Mouse (Mus musculus): ENCODE data around the gene Gm20696. TPM values are rescaled to one million over a fixed set of nuclear protein-coding genes. Genes with fewer than 3 reads are reported as not detected.

Gene Gm20696
- polyA plus RNA-seq, 2 experiments: 2.0 to 5.9 TPM

DNA sequence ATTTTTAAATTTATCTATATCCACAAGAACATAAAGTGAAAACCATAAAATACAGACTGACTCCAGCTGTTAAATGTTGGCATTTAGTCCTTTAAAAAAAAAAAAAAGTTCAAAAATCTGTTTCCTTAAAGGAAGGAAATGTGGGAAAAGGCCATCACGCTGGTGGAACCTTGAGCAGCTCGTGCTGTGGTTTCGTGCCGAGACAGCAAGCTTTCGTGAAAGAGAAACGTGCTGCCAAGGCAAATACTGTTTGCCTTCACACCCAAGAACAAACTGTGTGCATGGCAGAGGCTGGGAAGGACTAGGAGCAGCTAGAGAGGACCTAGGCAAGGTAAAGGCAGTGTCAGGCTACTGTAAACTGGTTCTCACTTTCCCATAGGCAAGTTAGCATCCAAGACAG, 329.0 kb downstream of the Gm20696 start:
- no peak for TF ChIP-seq POLR2A (IDR thresholded peaks at IDR 0.05; ENCODE audit: borderline replicate concordance, extremely low read depth, insufficient read depth, insufficient read length)
- Histone ChIP-seq H3K27ac (replicated peaks; ENCODE audit: low read depth, low read length) (no peak overlapping the region), H3K27me3 (ENCODE audit: control insufficient read depth, insufficient read depth, low read length) (no peaks in the 10 kb centered on the region), H3K36me3 (ENCODE audit: control insufficient read depth, insufficient read depth, low read length) (no peaks in the 10 kb centered on the region), H3K9me3 (ENCODE audit: control insufficient read depth, low read length) (no peaks in the 10 kb centered on the region), H3K4me2 (replicated peaks; ENCODE audit: low read depth, low read length, severe bottlenecking) (no peak overlapping the region), H3K4me3 (replicated peaks; ENCODE audit: low read length) (no peak overlapping the region), H3K4me1 (ENCODE audit: control insufficient read depth, insufficient read depth, low read length) (peaks cover 17% of the 10 kb centered on the region), H3K9ac (ENCODE audit: low read depth, low read length, severe bottlenecking) (no peak overlapping the region)
- WGBS: 29% methylated on average over 6 of the region's 6 CpGs
- DNase-seq (ENCODE audit: low spot score): peak; percentile 9
- ATAC-seq (ENCODE audit: low FRiP score, low read depth): no peak

DNA sequence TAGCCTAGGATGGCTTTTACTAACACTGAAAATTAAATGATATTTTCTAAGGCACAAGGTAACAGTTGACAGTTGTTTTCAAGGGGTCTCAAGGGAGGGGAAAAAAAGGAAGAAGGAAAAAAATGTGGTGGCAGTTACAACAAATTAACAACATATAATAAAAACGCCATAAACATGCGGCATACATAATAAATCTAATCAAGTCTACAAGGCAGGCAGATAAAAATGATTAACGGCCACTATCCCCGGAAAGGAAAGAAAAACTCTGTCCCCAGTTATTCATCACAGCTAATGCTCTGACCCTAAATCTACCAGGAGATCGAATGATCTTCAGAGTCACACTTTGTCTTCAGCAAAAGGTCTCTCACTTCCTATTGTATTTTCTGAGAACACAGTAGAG, 330.4 kb downstream of the Gm20696 start:
- no peak overlapping the region for H3K27ac ChIP-seq (replicated peaks; ENCODE audit: low read depth, low read length)
- no peaks in the 10 kb centered on the region for H3K36me3 ChIP-seq (ENCODE audit: control insufficient read depth, insufficient read depth, low read length)
- H3K4me3 ChIP-seq (replicated peaks; ENCODE audit: low read length): no peak overlapping the region
- ATAC-seq (ENCODE audit: low FRiP score, low read depth): no peak
- H3K4me2 ChIP-seq (replicated peaks; ENCODE audit: low read depth, low read length, severe bottlenecking): no peak overlapping the region
- H3K4me1 ChIP-seq (ENCODE audit: control insufficient read depth, insufficient read depth, low read length): peaks cover 17% of the 10 kb centered on the region
- 22% methylated on average over 5 of the region's 5 CpGs for WGBS
- DNase-seq (ENCODE audit: low spot score): no peak
- H3K9ac ChIP-seq (ENCODE audit: low read depth, low read length, severe bottlenecking): no peak overlapping the region
- no peaks in the 10 kb centered on the region for H3K9me3 ChIP-seq (ENCODE audit: control insufficient read depth, low read length)
- no peak for TF ChIP-seq POLR2A (IDR thresholded peaks at IDR 0.05; ENCODE audit: borderline replicate concordance, extremely low read depth, insufficient read depth, insufficient read length)
- no peaks in the 10 kb centered on the region for H3K27me3 ChIP-seq (ENCODE audit: control insufficient read depth, insufficient read depth, low read length)

DNA sequence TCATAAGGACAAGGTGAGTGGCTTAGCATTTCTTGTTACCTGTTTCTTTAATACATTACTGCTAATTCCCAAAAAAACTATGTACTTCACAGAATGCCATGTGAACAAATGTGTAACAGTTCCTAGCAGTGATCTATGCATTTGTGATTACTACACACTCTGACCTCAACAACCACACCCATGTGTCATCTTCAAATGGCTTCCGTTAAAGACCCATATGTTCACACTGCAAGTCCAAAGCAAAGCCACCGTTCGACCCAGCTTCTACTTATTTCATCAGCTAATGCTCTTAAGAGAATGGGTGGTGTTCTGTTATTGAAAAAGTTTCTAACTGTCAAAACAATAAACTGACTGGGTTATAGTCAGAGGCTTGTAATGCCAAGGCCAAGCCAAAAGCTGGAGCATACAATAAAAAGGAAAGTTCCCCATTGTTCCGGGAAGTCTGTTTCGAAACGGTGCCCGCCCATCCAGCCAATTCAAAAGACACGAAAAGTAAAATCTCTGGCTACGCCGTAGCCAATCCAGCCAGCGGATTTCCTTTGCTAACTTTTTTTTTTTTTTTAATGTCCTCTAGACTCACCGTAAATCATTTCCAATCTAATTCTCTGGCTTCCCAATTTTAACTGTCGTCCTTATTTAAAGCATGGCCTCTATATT, 331.3 kb downstream of the Gm20696 start:
- no peaks in the 10 kb centered on the region for H3K36me3 ChIP-seq (ENCODE audit: control insufficient read depth, insufficient read depth, low read length)
- no peak overlapping the region for H3K4me3 ChIP-seq (replicated peaks; ENCODE audit: low read length)
- DNase-seq (ENCODE audit: low spot score): no peak
- ATAC-seq (ENCODE audit: low FRiP score, low read depth): no peak
- no peak for TF ChIP-seq POLR2A (IDR thresholded peaks at IDR 0.05; ENCODE audit: borderline replicate concordance, extremely low read depth, insufficient read depth, insufficient read length)
- no peak overlapping the region for H3K9ac ChIP-seq (ENCODE audit: low read depth, low read length, severe bottlenecking)
- 61% methylated on average over 13 of the region's 13 CpGs for WGBS
- H3K4me2 ChIP-seq (replicated peaks; ENCODE audit: low read depth, low read length, severe bottlenecking): 0 out of 2 replicates have a peak overlapping the region, but pooled peaks have one; percentile 16
- no peak overlapping the region for H3K27ac ChIP-seq (replicated peaks; ENCODE audit: low read depth, low read length)
- H3K4me1 ChIP-seq (ENCODE audit: control insufficient read depth, insufficient read depth, low read length): peaks cover 17% of the 10 kb centered on the region
- H3K9me3 ChIP-seq (ENCODE audit: control insufficient read depth, low read length): no peaks in the 10 kb centered on the region
- H3K27me3 ChIP-seq (ENCODE audit: control insufficient read depth, insufficient read depth, low read length): no peaks in the 10 kb centered on the region

DNA sequence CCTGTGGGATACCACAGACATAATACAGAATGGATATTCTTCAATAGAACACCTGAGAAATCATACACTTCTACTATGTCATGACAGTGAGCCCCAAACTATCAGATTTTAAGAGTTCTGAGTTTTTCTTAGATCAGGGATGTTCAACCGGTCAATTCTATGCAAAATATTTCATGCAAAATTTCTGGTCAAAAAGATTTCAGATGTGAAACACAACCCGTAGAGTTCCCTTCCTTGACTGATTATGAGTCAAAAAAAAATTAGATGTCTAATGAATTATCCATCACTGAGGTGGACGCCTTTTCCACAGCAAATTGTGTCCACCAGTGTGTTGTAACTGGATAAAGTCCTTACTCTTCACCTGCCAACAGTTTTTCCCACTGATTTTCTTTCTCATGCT, 332.3 kb downstream of the Gm20696 start:
- no peak for TF ChIP-seq POLR2A (IDR thresholded peaks at IDR 0.05; ENCODE audit: borderline replicate concordance, extremely low read depth, insufficient read depth, insufficient read length)
- peaks cover 14% of the 10 kb centered on the region for H3K4me1 ChIP-seq (ENCODE audit: control insufficient read depth, insufficient read depth, low read length)
- no peak overlapping the region for H3K4me3 ChIP-seq (replicated peaks; ENCODE audit: low read length)
- H3K9me3 ChIP-seq (ENCODE audit: control insufficient read depth, low read length): no peaks in the 10 kb centered on the region
- DNase-seq (ENCODE audit: low spot score) (no peak), ATAC-seq (ENCODE audit: low FRiP score, low read depth) (no peak)
- no peak overlapping the region for H3K9ac ChIP-seq (ENCODE audit: low read depth, low read length, severe bottlenecking)
- 96% methylated on average over 3 of the region's 3 CpGs for WGBS
- no peak overlapping the region for H3K27ac ChIP-seq (replicated peaks; ENCODE audit: low read depth, low read length)
- no peaks in the 10 kb centered on the region for H3K27me3 ChIP-seq (ENCODE audit: control insufficient read depth, insufficient read depth, low read length)
- no peaks in the 10 kb centered on the region for H3K36me3 ChIP-seq (ENCODE audit: control insufficient read depth, insufficient read depth, low read length)
- no peak overlapping the region for H3K4me2 ChIP-seq (replicated peaks; ENCODE audit: low read depth, low read length, severe bottlenecking)

DNA sequence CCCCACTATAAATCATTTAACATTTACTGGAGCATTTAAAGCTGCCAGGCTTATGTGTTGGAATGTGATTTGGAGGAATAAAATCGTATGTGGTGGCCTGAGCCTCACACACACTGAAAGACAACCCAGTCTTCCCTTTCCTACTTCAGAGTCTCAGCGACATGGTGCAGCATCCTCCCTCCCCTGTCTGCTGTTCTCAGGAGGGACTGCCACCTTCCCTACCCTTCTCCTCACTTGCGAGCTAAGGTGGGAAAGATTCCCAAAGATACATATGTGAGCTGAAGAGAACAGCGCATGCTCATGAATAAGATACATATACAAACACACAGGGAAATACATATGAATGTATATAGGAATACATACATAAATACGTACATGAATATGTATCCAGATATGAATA, 333.5 kb downstream of the Gm20696 start:
- ATAC-seq (ENCODE audit: low FRiP score, low read depth) (no peak), DNase-seq (ENCODE audit: low spot score) (no peak)
- Histone ChIP-seq H3K36me3 (ENCODE audit: control insufficient read depth, insufficient read depth, low read length) (no peaks in the 10 kb centered on the region), H3K4me3 (replicated peaks; ENCODE audit: low read length) (no peak overlapping the region), H3K9me3 (ENCODE audit: control insufficient read depth, low read length) (no peaks in the 10 kb centered on the region), H3K27ac (replicated peaks; ENCODE audit: low read depth, low read length) (no peak overlapping the region), H3K27me3 (ENCODE audit: control insufficient read depth, insufficient read depth, low read length) (no peaks in the 10 kb centered on the region), H3K4me2 (replicated peaks; ENCODE audit: low read depth, low read length, severe bottlenecking) (no peak overlapping the region), H3K9ac (ENCODE audit: low read depth, low read length, severe bottlenecking) (no peak overlapping the region), H3K4me1 (ENCODE audit: control insufficient read depth, insufficient read depth, low read length) (peaks cover 6% of the 10 kb centered on the region)
- WGBS: 78% methylated on average over 5 of the region's 5 CpGs
- TF ChIP-seq POLR2A (IDR thresholded peaks at IDR 0.05; ENCODE audit: borderline replicate concordance, extremely low read depth, insufficient read depth, insufficient read length): no peak
